Mouse (Mus musculus) ES-Bruce4 (cell line): Measurements from ENCODE around the gene Pacrg.

Experiments used
- CTCF ChIP-seq: IDR thresholded peaks from one replicate; pipeline ENCODE4 v1.8.1; 2011; ENCODE audit warnings: low read depth, low read length
- EP300 ChIP-seq: IDR thresholded peaks from 2 replicates; pipeline ENCODE4 v1.6.1; 2011; ENCODE audit warnings: low read depth, low read length; ENCODE audit not compliant: insufficient read depth
- POLR2A ChIP-seq: IDR thresholded peaks from one replicate; pipeline ENCODE4 v1.8.1; 2011; ENCODE audit warnings: low read length; ENCODE audit not compliant: insufficient read depth

DNA sequence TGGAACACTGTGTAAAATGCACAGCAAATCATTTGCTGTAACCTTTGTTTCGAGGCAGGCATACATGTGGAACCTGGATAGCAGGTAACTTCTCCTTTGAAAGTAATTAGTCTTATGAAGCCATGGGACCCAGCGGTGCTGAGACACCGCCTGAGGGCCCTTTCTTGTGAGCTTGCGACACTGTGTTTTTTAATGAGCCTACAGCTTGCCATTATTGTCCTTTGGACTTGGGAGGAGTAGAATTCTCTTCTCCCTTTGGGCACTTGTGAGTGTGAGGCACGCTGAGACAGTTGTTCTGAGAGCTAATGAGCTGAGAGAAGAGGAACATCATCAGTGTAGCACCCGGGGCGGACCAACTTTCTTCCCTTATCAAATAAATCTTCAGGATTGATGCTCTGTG is 363.3 kb downstream of the Pacrg start:
- TF ChIP-seq CTCF (no peak), POLR2A (no peak), EP300 (no peak)
